Mouse (Mus musculus) limb, embryonic 15.5 days (tissue): ENCODE results near the gene Cep19. TPM values are rescaled to one million over a fixed set of nuclear protein-coding genes. Genes with fewer than 3 reads are reported as not detected.
"Not testable (repeated sequence)": the region's sequence is repeated elsewhere in the genome, so short reads cannot be mapped to it uniquely, and the experiment has no call there.

Source experiments
- ATAC-seq: fragments of 200-750 bp; cut with Nextera tagmentation; 2 replicates; pipeline ENCODE4 v1.8.0; 2017; ENCODE audit warnings: low read depth, moderate TSS enrichment; ENCODE audit not compliant: insufficient number of reproducible peaks, low FRiP score, low TSS enrichment
- H3K27ac ChIP-seq: fragments of 300-500 bp; sonication (generic); 2 replicates; pipeline ENCODE4 v1.5.1; 2015; ENCODE audit warnings: moderate library complexity, mild to moderate bottlenecking, inconsistent platforms
- H3K27me3 ChIP-seq: fragments of 300-500 bp; sonication (generic); 2 replicates; pipeline ENCODE4 v1.6.1; 2015; ENCODE audit warnings: inconsistent platforms
- H3K36me3 ChIP-seq: fragments of 300-500 bp; sonication (generic); 2 replicates; pipeline ENCODE4 v1.6.1; 2015; ENCODE audit warnings: inconsistent platforms
- H3K4me1 ChIP-seq: fragments of 300-500 bp; sonication (generic); 2 replicates; pipeline ENCODE4 v1.6.1; 2015; ENCODE audit warnings: inconsistent platforms
- H3K4me2 ChIP-seq: fragments of 300-500 bp; sonication (generic); 2 replicates; pipeline ENCODE4 v1.6.1; 2015; ENCODE audit warnings: mild to moderate bottlenecking, inconsistent platforms
- H3K4me3 ChIP-seq: fragments of 300-500 bp; sonication (generic); 2 replicates; pipeline ENCODE4 v1.5.1; 2015; ENCODE audit warnings: mild to moderate bottlenecking, inconsistent platforms
- H3K9ac ChIP-seq: fragments of 300-500 bp; sonication (generic); 2 replicates; pipeline ENCODE4 v1.6.1; 2015; ENCODE audit warnings: inconsistent platforms
- H3K9me3 ChIP-seq: fragments of 300-500 bp; sonication (generic); 2 replicates; pipeline ENCODE4 v1.6.1; 2016; ENCODE audit warnings: inconsistent platforms
- WGBS: fragments of 180-500 bp; shearing (Covaris S2); methylation state at CpG from one replicate; pipeline ENCODE4 v1.1.7; 2015; 5-methylcytosine and 5-hydroxymethylcytosine counted together
- polyA plus RNA-seq: library from polyadenylated mRNA; unstranded; fragments of >200 nt; fragmentation: Nextera tagmentation; extraction: Ambion mirVana; gene quantifications from 2 replicates; pipeline ENCODE4 v1.2.1, GENCODE M21; 2015

Cep19 gene
- polyA plus RNA-seq: 23.1 and 25.5 TPM in 2 replicates

- peak within 1 kb of the TSS; percentile 79 for H3K4me2 ChIP-seq
- WGBS: under 1% methylated on average over 34 of the region's 34 CpGs
- peaks cover 27% of the 10 kb centered on the region for H3K36me3 ChIP-seq
- no peaks in the 10 kb centered on the region for H3K27me3 ChIP-seq
- H3K9ac ChIP-seq: peak within 1 kb of the TSS; percentile 94
- peaks cover 10% of the 10 kb centered on the region for H3K4me1 ChIP-seq
- H3K9me3 ChIP-seq: no peaks in the 10 kb centered on the region
- H3K27ac ChIP-seq: peak within 1 kb of the TSS; percentile 90
- peak within 1 kb of the TSS; percentile 96 for H3K4me3 ChIP-seq
- peak; percentile 94 for ATAC-seq
These were observed at the start of gene Cep19, which contains the start of gene Pigx for GRCm38 (mm10) chr16:32099638-32100150. Cep19 (plus strand) TSS chr16:32099800. Pigx (minus strand) TSS chr16:32099740.

GRCm38 (mm10) chr16:32058817-32059216 lies 40.8 kb upstream of the Cep19 start:
- Histone ChIP-seq H3K9ac (no peak overlapping the region), H3K4me1 (no peaks in the 10 kb centered on the region), H3K9me3 (no peaks in the 10 kb centered on the region), H3K27me3 (no peaks in the 10 kb centered on the region), H3K4me2 (no peak overlapping the region), H3K36me3 (no peaks in the 10 kb centered on the region; the same call in 1 of the 2 replicates), H3K27ac (no peak overlapping the region), H3K4me3 (no peak overlapping the region)
- no peak for ATAC-seq
- WGBS: 82% methylated on average over 5 of the region's 5 CpGs

GRCm38 (mm10) chr16:32059840-32060523 lies 39.6 kb upstream of the Cep19 start:
- no peak for ATAC-seq
- H3K4me1 ChIP-seq: no peaks in the 10 kb centered on the region
- H3K4me3 ChIP-seq: no peak overlapping the region
- H3K36me3 ChIP-seq: no peaks in the 10 kb centered on the region; the same call in 1 of the 2 replicates
- 70% methylated on average over 6 of the region's 6 CpGs for WGBS
- H3K9ac ChIP-seq: no peak overlapping the region
- no peaks in the 10 kb centered on the region for H3K9me3 ChIP-seq
- no peak overlapping the region for H3K27ac ChIP-seq
- H3K4me2 ChIP-seq: no peak overlapping the region
- H3K27me3 ChIP-seq: no peaks in the 10 kb centered on the region

GRCm38 (mm10) chr16:32062226-32062625 lies 37.4 kb upstream of the Cep19 start:
- Histone ChIP-seq H3K4me3 (no peak overlapping the region), H3K9me3 (no peaks in the 10 kb centered on the region), H3K4me2 (no peak overlapping the region), H3K27me3 (no peaks in the 10 kb centered on the region), H3K36me3 (no peaks in the 10 kb centered on the region), H3K9ac (no peak overlapping the region), H3K27ac (no peak overlapping the region), H3K4me1 (peaks cover 4% of the 10 kb centered on the region; the same call in 1 of the 2 replicates)
- ATAC-seq: no peak
- 85% methylated on average over 2 of the region's 2 CpGs for WGBS

GRCm38 (mm10) chr16:32063900-32064299 lies 35.7 kb upstream of the Cep19 start:
- WGBS: 78% methylated on average over 7 of the region's 7 CpGs
- Histone ChIP-seq H3K27me3 (no peaks in the 10 kb centered on the region), H3K9me3 (no peaks in the 10 kb centered on the region), H3K4me1 (peaks cover 4% of the 10 kb centered on the region; the same call in 1 of the 2 replicates), H3K4me3 (no peak overlapping the region), H3K36me3 (no peaks in the 10 kb centered on the region), H3K9ac (no peak overlapping the region), H3K27ac (no peak overlapping the region), H3K4me2 (no peak overlapping the region)
- ATAC-seq: no peak

GRCm38 (mm10) chr16:32066899-32067298 lies 32.7 kb upstream of the Cep19 start:
- Histone ChIP-seq H3K4me3 (no peak overlapping the region), H3K27ac (no peak overlapping the region), H3K4me2 (no peak overlapping the region), H3K27me3 (no peaks in the 10 kb centered on the region), H3K4me1 (peaks cover 4% of the 10 kb centered on the region; the same call in 1 of the 2 replicates), H3K9ac (no peak overlapping the region), H3K9me3 (no peaks in the 10 kb centered on the region), H3K36me3 (no peaks in the 10 kb centered on the region)
- no peak for ATAC-seq
- 85% methylated on average over 1 of the region's 1 CpGs for WGBS

GRCm38 (mm10) chr16:32068389-32069300 lies 31.0 kb upstream of the Cep19 start:
- H3K9me3 ChIP-seq: no peaks in the 10 kb centered on the region
- H3K27me3 ChIP-seq: no peaks in the 10 kb centered on the region
- H3K9ac ChIP-seq: no peak overlapping the region
- WGBS: 76% methylated on average over 12 of the region's 12 CpGs
- peaks cover 4% of the 10 kb centered on the region; the same call in 1 of the 2 replicates for H3K4me1 ChIP-seq
- no peak overlapping the region for H3K27ac ChIP-seq
- H3K4me3 ChIP-seq: no peak overlapping the region
- ATAC-seq: no peak
- H3K36me3 ChIP-seq: no peaks in the 10 kb centered on the region
- no peak overlapping the region for H3K4me2 ChIP-seq

GRCm38 (mm10) chr16:32070070-32070469 lies 29.5 kb upstream of the Cep19 start:
- not testable (repeated sequence) for H3K36me3 ChIP-seq

GRCm38 (mm10) chr16:32075762-32076161 lies 23.8 kb upstream of the Cep19 start:
- H3K27me3 ChIP-seq: no peaks in the 10 kb centered on the region
- no peak overlapping the region for H3K4me2 ChIP-seq
- H3K9me3 ChIP-seq: no peaks in the 10 kb centered on the region
- H3K9ac ChIP-seq: no peak overlapping the region
- peaks cover 14% of the 10 kb centered on the region for H3K4me1 ChIP-seq
- ATAC-seq: no peak
- H3K4me3 ChIP-seq: no peak overlapping the region
- no peaks in the 10 kb centered on the region for H3K36me3 ChIP-seq
- no peak overlapping the region for H3K27ac ChIP-seq
- 31% methylated on average over 1 of the region's 1 CpGs for WGBS

More at GRCm38 (mm10) chr16:32070070-32070469, 29.5 kb upstream of the Cep19 start:
- 52% methylated on average over 4 of the region's 4 CpGs for WGBS
- H3K4me3 ChIP-seq, H3K27ac ChIP-seq, H3K9me3 ChIP-seq, H3K27me3 ChIP-seq, H3K9ac ChIP-seq, H3K4me2 ChIP-seq, H3K4me1 ChIP-seq, ATAC-seq: not testable (repeated sequence)

GRCm38 (mm10) chr16:32076406-32076805 lies 23.2 kb upstream of the Cep19 start:
- peaks cover 14% of the 10 kb centered on the region for H3K4me1 ChIP-seq
- WGBS: 28% methylated on average over 3 of the region's 3 CpGs
- no peak overlapping the region for H3K4me3 ChIP-seq
- H3K27me3 ChIP-seq: no peaks in the 10 kb centered on the region
- no peak overlapping the region for H3K4me2 ChIP-seq
- H3K9me3 ChIP-seq: no peaks in the 10 kb centered on the region
- no peak overlapping the region for H3K27ac ChIP-seq
- ATAC-seq: no peak
- no peaks in the 10 kb centered on the region for H3K36me3 ChIP-seq
- no peak overlapping the region for H3K9ac ChIP-seq

- peak overlapping the region; percentile 97 for H3K4me3 ChIP-seq
- H3K9ac ChIP-seq: peak overlapping the region; percentile 99
- WGBS: 3% methylated on average over 13 of the region's 13 CpGs
- 0 out of 2 replicates have a peak, but pooled peaks cover 3% of the 10 kb centered on the region for H3K36me3 ChIP-seq
- H3K27ac ChIP-seq: peak overlapping the region; percentile 95
- peak overlapping the region; percentile 51 for H3K4me2 ChIP-seq
- no peaks in the 10 kb centered on the region for H3K9me3 ChIP-seq
- peaks cover 14% of the 10 kb centered on the region for H3K4me1 ChIP-seq
- H3K27me3 ChIP-seq: no peaks in the 10 kb centered on the region
- ATAC-seq: no peak
These were observed 21.8 kb upstream of the Cep19 start for GRCm38 (mm10) chr16:32077648-32078407.
